Mouse (Mus musculus) thymus, postnatal 0 days (tissue): ENCODE data around the gene Fam129c. TPM values are rescaled to one million over a fixed set of nuclear protein-coding genes. Genes with fewer than 3 reads are reported as not detected.

Source experiments
- DNase-seq: peaks from one replicate; pipeline ENCODE4 v3.0.0-alpha.2; 2015; ENCODE audit warnings: low spot score
- polyA plus RNA-seq: library from polyadenylated mRNA; unstranded; fragments of >200 nt; fragmentation: Nextera tagmentation; extraction: Ambion mirVana; gene quantifications from 2 replicates; pipeline ENCODE4 v1.2.1, GENCODE M21; 2015

The Fam129c gene
- polyA plus RNA-seq, 1 experiment from 2014 or later = 11.2 TPM

DNA sequence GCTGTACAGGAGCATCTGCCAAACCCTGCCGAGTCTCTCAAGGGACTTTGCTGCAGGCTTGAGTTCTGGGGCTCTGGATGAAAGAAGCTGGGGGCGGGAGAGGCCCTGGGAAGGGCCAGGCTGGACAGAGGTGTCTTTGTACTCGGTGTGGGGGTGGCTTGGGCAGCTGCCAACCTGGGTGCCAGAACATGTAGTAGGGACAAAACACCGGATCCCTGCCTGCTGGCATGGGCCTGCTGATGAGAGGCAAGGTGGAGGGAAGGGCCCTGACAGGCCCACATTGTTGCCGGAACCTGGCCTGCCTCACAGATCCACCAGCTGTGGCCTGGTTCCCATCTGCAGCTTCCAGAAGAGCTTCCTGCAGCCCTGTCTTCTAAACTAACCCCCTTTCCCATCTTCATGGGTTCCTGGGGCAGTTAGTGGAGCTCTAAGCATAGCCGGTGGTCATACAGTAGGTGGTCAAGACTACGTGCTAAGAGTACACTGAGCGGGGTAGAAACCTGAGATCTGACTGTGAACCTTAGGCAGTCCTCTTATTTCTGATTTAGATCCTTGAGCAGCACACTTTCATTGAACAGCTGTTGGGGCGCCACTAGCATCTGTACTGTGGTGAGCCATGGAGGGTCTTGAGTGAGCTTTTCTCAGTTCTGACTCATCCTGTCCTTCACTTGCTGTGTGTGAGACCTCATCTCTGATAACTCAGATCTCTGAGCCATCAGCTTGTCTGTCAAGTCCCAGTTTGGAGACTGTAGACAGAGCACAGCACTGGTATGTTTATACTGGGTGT, 24.4 kb upstream of the Fam129c start:
- DNase-seq = no peak

DNA sequence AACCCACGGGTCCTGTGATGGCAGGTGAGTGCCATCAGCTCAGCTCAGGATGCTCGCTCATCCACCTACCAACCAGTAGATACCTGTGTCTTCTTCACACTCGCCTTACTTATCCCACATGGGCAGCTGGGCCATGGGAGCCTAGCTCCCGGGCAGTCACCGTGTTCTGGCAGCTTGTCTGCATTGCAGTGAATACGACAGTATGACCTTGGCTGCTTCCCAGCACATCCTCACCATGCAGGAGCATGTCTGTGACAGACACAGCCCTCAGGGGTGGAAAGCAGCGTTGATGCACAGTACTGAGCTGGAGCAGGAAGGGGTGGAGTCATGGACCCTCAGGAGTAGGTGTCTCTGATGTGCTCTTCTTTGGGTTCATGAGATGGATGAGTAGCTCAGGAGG, 23.0 kb upstream of the Fam129c start:
- no peak for DNase-seq

- DNase-seq = no peak
Observed at GRCm38 (mm10) chr8:71575020-71575419, 22.4 kb upstream of the Fam129c start.

GRCm38 (mm10) chr8:71577856-71578387, 19.5 kb upstream of the Fam129c start:
- no peak for DNase-seq

DNA sequence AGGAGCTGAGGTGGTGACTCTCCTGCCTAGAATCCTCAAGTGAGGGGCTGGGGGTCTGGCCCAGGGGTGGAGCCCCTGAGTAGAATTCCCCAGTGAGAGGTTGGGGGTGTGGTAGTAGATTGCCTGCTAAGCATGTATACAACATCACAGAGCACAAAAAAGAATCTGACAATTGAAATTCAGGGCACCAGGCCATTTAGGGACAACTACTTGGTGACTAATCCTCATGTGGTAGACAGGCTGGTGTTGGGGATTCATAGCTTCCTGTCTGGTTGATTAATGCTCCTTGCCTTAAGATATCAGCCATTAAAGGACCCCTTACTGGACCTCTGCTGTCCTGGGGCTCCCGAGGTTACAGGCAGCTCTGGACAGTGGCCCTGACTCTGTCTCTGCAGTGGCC, 18.4 kb upstream of the Fam129c start:
- DNase-seq = no peak

DNA sequence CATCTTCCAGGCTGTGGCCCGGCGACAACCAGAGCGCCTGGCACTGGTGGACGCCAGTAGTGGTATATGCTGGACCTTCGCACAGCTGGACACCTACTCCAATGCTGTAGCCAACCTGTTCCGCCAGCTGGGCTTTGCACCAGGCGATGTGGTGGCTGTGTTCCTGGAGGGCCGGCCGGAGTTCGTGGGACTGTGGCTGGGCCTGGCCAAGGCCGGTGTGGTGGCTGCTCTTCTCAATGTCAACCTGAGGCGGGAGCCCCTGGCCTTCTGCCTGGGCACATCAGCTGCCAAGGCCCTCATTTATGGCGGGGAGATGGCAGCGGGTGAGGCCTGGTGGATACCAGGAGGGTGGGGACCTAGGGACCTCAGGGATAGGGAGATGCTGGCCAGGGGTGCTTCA, 18.0 kb upstream of the Fam129c start:
- DNase-seq = no peak

DNA sequence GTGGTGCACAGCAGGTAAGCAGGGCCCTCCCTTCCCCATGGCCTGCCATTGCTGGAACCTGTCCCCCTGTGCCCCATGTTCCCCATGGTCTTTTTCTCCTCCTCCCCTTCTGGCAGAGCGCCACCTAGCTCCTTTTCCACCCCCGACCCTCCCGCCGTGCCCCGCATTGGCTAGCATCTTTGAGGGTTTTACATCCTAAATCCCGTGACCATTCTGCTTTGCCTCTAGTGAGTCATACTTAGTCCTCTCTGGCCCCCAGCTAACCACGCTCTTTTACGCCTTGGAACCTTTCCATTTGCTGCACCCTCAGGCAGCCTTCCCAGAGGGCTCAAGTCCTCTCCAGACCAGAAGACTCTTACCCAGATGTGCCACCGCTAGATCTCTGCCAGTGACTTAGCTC, 17.2 kb upstream of the Fam129c start:
- no peak for DNase-seq

- DNase-seq = peak; percentile 59
Observed at GRCm38 (mm10) chr8:71586891-71587290, 10.6 kb upstream of the Fam129c start.

- no peak for DNase-seq
Observed at GRCm38 (mm10) chr8:71588762-71589161, 8.7 kb upstream of the Fam129c start.

- peak; percentile 44 for DNase-seq
Observed at GRCm38 (mm10) chr8:71591017-71591416, 6.4 kb upstream of the Fam129c start.

DNA sequence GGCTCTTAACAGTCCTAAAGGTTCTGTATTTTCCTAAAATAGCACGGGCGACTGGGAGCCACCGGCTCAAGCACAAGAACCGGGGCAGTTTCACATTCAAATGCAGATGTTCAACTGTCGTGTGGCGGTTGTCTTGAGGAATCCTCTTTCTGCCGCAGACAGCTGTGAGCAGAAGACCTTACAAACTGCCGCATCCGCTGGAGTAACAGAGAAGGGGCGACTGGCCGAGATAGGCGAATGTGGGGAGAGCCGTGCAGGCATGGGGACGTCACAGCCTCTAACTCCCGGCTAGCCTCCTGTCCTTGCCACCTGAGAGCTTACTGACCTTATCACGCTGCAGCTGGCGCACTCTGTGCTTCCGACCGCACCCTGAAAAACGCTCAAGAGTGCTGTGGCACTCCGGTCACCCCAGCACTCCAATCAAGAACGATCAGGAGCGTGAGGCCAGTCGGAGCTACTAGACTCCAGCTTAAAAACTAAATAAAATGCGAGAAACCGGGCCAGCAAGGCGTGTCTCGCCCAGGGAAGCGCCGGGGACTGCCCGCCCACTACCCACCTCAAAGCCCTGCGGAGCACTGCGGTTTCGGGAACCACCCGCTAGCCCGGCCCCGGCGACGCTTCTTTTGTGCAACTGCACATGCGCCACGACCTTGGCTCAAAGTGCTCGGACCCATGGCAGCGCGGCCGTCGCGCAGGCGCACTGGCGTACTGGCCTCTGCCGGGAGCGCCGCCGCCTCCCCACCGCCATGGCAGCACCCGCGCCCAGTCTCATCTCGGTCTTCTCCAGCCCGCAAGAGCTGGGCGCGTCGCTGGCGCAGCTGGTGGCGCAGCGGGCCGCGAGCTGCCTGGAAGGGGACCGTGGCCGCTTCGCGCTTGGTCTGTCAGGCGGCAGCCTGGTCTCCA, 5.7 kb upstream of the Fam129c start, which contains the start of gene Pgls:
Gene Pgls, plus strand, starts transcription at position 706 of the 903 bp plus-strand sequence.
- DNase-seq = peak; percentile 92

DNA sequence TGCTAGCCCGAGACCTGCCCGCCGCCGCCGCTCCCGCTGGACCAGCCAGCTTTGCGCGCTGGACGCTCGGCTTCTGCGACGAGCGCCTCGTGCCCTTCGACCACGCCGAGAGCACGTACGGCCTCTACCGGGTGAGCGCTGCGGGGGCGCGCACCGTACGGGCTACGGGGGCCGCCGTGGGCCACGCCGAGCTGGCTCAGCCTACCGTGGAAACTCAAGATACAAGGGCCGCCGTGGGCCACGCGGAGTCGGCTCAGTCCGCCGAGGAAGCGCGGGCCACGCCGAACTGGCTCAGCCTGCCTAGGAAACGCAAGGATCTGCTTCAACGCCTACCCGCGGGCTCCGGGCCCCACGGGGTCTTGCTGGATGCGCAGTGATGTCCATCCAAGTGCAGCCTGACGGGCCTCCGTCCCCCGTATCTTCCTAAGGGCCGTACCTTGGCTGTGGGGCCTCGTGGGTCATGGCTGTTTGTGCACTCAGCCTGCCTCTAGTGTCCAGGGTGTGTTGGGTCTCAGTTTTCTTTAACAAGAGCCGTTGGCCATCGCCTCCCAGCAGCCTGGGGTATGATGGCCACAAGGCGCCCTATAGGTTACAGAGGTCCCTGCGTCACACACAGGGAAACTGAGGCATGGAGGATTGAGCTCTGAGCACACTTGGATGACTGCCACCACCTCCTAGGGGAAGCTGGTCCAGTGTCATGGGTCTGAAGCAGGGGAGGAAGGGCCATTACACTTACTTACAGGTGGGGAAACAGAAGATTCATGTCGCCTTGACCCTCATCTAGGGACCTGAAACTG, 4.9 kb upstream of the Fam129c start:
- peak; percentile 69 for DNase-seq

GRCm38 (mm10) chr8:71593556-71594323, 3.7 kb upstream of the Fam129c start:
- no peak for DNase-seq

- DNase-seq = no peak
Observed at GRCm38 (mm10) chr8:71594324-71594722, 3.1 kb upstream of the Fam129c start.

DNA sequence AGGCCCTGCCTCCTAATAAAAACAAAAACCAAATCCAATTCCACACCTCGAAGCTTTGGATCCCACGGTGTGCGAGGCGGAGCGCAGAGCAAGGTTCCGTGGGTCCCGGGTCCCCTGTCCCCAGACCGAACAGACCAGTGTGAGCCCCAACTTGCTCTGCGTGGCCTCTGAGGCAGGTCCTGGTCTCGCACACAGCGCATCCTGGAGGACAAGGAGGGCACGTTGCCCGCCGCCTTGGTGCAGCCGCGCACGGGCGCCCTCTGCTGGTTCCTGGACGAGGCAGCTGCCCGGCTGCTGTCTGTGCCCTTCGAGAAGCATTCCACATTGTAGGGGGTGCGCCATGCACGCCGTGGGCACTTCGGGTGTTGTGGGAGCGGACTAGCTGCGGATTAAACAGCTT, 1.6 kb upstream of the Fam129c start:
- DNase-seq = peak; percentile 88

DNA sequence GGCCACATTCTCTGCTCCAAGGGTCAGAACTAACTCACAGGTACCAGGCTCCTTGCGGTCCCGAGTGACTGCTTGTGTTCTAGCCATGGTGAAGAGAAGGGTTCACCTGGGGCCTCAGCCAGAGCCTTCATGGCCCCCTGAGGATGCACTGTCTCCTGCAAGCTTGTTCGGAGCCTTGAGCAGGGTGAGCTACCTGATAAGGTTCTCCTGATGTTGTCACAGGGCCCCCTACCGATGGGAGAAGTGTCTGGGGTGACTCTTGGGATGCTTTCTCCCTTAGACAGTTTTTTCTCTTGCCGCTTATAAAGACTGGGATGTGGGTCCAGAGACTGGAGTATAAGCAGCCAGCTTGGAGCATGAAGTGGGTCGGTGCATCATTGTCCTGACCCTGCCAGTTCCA, 1.1 kb upstream of the Fam129c start:
- DNase-seq = no peak

DNA sequence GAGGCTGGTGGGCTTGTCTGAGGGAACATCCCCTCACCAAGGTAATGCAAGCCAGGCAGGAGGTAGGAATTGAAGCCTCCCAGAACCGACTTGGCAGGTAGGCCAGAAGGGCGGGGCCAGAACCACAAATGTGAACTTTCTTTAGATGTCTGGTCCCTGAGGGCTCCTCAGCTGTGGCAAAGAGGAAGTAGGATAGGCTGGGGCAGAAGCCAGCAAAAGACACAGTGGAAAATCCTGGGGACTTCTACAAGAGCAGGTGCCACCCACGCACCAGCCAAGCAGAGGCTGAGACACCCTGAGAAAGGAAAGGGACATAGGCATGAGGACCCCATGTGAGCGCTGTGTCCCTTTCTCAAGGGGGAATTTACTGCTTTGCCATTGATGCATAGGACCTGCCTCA, 650 bp upstream of the Fam129c start:
- no peak for DNase-seq

- no peak for DNase-seq
Observed at GRCm38 (mm10) chr8:71598375-71598774, 927 bp downstream of the Fam129c start.

DNA sequence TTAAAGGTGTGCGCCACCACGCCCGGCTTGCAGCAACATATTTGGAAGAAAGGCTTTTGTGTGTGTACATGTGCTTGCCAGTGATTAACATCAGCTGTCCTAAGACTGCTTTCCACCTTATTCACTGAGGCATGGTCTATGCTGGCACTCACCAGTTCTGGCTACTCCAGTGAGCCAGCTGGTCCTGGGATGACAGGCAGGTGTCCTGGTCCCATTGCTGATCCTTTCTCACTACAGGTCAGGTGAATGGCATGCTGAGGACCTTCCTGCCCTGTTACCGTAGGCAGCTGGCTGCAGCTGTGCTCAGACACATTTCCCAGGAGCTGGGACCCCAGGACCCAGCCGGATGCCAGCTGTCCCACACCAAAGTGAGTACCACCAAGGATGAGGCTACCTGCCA, 1.4 kb downstream of the Fam129c start:
- no peak for DNase-seq

DNA sequence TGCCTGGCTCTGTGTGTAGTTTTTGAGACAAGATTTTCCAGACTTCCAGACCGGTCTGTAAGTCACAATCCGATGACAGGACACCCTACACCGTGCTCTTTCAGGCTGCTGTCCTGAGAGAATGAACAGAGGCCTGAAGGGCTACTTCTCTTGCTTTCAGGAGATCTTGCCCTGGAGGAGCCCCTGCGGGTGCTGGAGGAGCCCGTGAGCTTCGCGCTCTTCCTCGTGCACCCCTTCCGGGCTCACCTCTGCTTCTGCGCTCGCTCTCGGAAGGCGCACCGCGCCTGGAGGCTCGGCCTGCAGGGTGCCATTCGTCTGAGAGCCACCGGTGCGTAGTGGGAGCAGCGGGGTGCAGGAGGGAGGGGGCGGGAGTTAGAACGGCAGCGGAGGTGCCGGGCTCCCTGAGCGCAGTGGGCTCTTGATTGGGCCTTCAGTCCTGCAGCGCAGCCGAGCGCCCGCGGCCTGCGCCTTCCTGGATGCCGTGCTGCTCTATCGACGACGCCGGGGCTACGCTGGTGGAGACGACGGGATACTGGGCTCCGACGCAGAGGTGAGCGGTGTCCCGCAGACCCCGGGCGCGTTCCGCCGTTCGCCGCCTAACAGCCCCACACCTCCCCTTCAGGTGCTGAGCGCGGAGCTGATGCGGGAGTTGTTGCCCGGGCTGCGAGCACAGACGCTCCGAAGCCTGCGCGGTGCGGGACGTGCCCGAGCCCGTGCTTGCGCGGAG, 4.7 kb downstream of the Fam129c start:
- peak; percentile 75 for DNase-seq
